Mouse (Mus musculus) left cerebral cortex, postnatal 25 days (tissue): ENCODE results near the gene Agl. TPM values are rescaled to one million over a fixed set of nuclear protein-coding genes. Genes with fewer than 3 reads are reported as not detected.
A peak's percentile ranks its signal among the peaks of the same experiment; 100 is the strongest.

Experiments
- DNase-seq, 2 experiments: peaks; one replicate each; pipeline ENCODE4 v3.0.0; 2022; ENCODE audit warnings: low spot score in 2 of 2, mixed read lengths in 1 of 2
- intact Hi-C: fragments of 180-260 bp; cut with DNase I; formaldehyde crosslinking; loops from one replicate; pipeline ENCODE4 v1.15.1; 2025
- total RNA-seq, 2 experiments: library from RNA; stranded (reverse); gene quantifications; 2 replicates each; pipeline ENCODE4 v1.2.3; 2021

Agl gene
- total RNA-seq = 10 to 100 TPM; 23.7 to 24.6 TPM

GRCm38 (mm10) chr3:116807811-116808506, at the start of gene Agl:
Agl (minus strand) TSS chr3:116808166.
- intact Hi-C loops = loop anchor here (2.0 to 5.0 kb wide), 2 partner anchors 29 to 141 kb away; no protein-coding TSS in a partner anchor

GRCm38 (mm10) chr3:116857611-116858010, 49.6 kb upstream of the Agl start:
- intact Hi-C loops = no loop called here
- DNase-seq = no peak

More at GRCm38 (mm10) chr3:116807811-116808506, at the start of gene Agl:
- DNase-seq = peak; percentile 88 to 89

- intact Hi-C loops = no loop called here
- DNase-seq = no peak
Measured at GRCm38 (mm10) chr3:116852421-116852820, 44.5 kb upstream of the Agl start.

- intact Hi-C loops = no loop called here
- no peak for DNase-seq
Measured at GRCm38 (mm10) chr3:116850376-116850775, 42.4 kb upstream of the Agl start.

- no peak for DNase-seq
Measured at GRCm38 (mm10) chr3:116848936-116849335, 41.0 kb upstream of the Agl start.

GRCm38 (mm10) chr3:116848099-116848498, 40.1 kb upstream of the Agl start:
- no peak for DNase-seq
- intact Hi-C loops = no loop called here

More at GRCm38 (mm10) chr3:116848936-116849335, 41.0 kb upstream of the Agl start:
- intact Hi-C loops = no loop called here

- intact Hi-C loops = no loop called here
- no peak for DNase-seq
Measured at GRCm38 (mm10) chr3:116846084-116846483, 38.1 kb upstream of the Agl start.

- DNase-seq = peak in 1 of 2 experiments; percentile 16
- intact Hi-C loops = no loop called here
Measured at GRCm38 (mm10) chr3:116844880-116845579, 37.1 kb upstream of the Agl start.

- intact Hi-C loops = no loop called here
- DNase-seq = no peak
Measured at GRCm38 (mm10) chr3:116841311-116841710, 33.3 kb upstream of the Agl start.

GRCm38 (mm10) chr3:116836681-116837475, 28.9 kb upstream of the Agl start:
- DNase-seq = no peak

GRCm38 (mm10) chr3:116835770-116836680, 28.1 kb upstream of the Agl start:
- intact Hi-C loops = loop anchor here (2.0 to 5.0 kb wide), 4 partner anchors 29 to 504 kb away; partner anchors contain the start of gene Sass6
- DNase-seq = peak; percentile 90 to 95

More at GRCm38 (mm10) chr3:116836681-116837475, 28.9 kb upstream of the Agl start:
- intact Hi-C loops = loop anchor here (2.0 to 5.0 kb wide), 4 partner anchors 30 to 505 kb away; partner anchors contain the start of gene Sass6

GRCm38 (mm10) chr3:116835350-116835749, 27.4 kb upstream of the Agl start:
- intact Hi-C loops = loop anchor here (5.0 kb wide), 3 partner anchors 63 to 503 kb away; partner anchors contain the start of gene Sass6
- DNase-seq = no peak

- intact Hi-C loops = no loop called here
- no peak for DNase-seq
Measured at GRCm38 (mm10) chr3:116834241-116834640, 26.3 kb upstream of the Agl start.

- intact Hi-C loops = no loop called here
- DNase-seq = no peak
Measured at GRCm38 (mm10) chr3:116833491-116833890, 25.5 kb upstream of the Agl start.

- DNase-seq = peak; percentile 19 to 57
- intact Hi-C loops = no loop called here
Measured at GRCm38 (mm10) chr3:116832526-116833310, 24.8 kb upstream of the Agl start.

- DNase-seq = no peak
- intact Hi-C loops = no loop called here
Measured at GRCm38 (mm10) chr3:116831324-116831723, 23.4 kb upstream of the Agl start.

- intact Hi-C loops = no loop called here
- no peak for DNase-seq
Measured at GRCm38 (mm10) chr3:116829274-116829920, 21.4 kb upstream of the Agl start.
